Mouse (Mus musculus): ENCODE results near the gene 1700028J19Rik.
"Not testable (repeated sequence)": the region's sequence is repeated elsewhere in the genome, so short reads cannot be mapped to it uniquely, and the experiment has no call there.

1700028J19Rik gene

GRCm38 (mm10) chr7:44249248-44249647 lies 2.8 kb upstream of the 1700028J19Rik start:
- DNase-seq = no peak

GRCm38 (mm10) chr7:44247971-44248370 lies 1.5 kb upstream of the 1700028J19Rik start:
- DNase-seq = no peak

DNA sequence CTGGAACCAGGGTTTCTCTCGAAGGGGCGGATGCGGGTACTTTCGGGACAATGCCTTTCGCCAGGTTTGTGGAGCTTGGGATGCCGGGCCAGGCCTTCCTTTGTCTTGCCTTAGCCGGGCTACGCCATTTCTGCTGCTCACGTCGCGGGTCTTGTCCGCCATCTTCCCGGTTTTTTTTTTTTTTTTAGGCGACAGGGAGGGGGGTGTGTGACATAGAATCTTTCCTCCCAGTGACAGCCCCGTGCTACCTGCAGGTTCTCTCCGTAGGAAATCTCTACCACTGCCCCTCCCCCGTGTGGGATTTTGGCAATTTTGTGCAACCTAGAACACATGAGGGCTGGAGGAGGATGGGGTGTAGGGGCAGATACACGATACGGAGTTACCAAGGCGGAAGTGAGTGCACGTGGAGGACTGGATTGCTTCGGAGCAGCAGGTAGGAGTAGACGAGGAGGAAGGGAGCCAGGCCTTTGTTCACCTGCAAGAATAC lies 532 bp upstream of the 1700028J19Rik start:
- DNase-seq = peak; percentile 85

- no peak for DNase-seq
These were observed 2.4 kb downstream of the 1700028J19Rik start for GRCm38 (mm10) chr7:44244080-44244479.

GRCm38 (mm10) chr7:44241163-44241562 lies 5.3 kb downstream of the 1700028J19Rik start:
- no peak for DNase-seq

GRCm38 (mm10) chr7:44240712-44241111 lies 5.8 kb downstream of the 1700028J19Rik start:
- no peak for DNase-seq

DNA sequence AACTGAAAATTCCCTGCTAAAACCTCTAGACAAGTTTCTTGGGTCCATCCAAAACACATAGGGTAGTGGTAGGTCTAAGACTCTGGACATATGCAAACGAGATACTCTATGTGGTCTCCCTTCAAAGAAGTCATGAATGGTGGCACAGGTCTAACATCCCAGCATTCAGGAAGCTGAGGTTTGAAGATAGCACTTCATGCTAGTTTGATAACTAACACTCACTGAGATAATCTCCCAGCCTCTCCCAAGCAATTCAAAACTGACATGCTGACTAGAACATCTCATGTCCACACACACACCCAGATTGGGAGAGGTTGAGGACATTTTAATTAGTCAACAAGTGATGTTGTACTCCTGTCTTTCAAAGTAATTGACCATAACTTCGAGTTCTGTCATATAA lies 6.6 kb downstream of the 1700028J19Rik start:
- no peak for DNase-seq

- no peak for DNase-seq
These were observed 10.6 kb downstream of the 1700028J19Rik start, which contains the start of gene Gm36864 for GRCm38 (mm10) chr7:44235909-44236308. TSS of gene Gm36864 (plus strand) at chr7:44236177.

DNA sequence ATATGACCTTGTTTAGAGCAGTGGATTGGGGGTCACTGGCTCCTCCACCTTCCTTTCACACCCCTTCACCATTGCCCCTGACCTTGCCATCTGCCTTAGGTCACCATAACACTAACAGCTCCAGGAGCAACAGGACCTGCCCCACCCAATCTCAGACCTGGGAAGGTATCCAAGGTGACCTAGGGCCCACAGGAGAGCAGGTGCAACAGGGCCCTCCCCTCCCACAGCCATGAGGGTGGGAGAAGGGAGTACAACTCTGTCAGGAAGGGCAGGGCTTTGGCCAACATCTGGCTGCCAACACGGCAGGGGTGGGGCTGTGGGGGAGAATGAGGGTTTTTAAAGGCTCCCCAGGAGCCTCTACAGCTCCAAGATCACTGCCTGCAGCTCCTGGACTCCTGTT lies 21.4 kb downstream of the 1700028J19Rik start, which contains the start of gene Klk1:
TSS of gene Klk1 (plus strand) at position 285 of the 400 bp plus-strand sequence.
- no peak for DNase-seq

GRCm38 (mm10) chr7:44222335-44222734 lies 24.2 kb downstream of the 1700028J19Rik start:
- DNase-seq = not testable (repeated sequence)

DNA sequence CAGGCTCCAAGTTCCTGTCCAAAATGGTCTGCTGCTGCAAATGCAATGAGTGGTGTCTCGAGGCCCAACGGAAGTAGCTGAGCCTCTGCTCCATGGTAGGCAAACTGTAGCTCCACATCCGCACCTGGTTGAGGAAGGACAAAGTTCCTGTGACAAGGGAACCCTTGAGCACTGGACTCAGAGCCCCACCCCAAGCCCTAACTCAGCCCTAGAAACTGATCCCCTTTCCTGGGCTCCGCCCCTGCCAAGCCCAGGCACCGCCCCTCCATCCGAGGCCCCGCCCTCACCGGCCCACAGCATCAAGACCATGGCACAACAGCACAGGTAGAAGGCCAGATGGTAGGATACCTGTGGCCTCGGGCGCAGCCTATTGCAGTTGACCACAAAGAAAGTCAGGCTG lies 24.9 kb downstream of the 1700028J19Rik start:
- not testable (repeated sequence) for DNase-seq

DNA sequence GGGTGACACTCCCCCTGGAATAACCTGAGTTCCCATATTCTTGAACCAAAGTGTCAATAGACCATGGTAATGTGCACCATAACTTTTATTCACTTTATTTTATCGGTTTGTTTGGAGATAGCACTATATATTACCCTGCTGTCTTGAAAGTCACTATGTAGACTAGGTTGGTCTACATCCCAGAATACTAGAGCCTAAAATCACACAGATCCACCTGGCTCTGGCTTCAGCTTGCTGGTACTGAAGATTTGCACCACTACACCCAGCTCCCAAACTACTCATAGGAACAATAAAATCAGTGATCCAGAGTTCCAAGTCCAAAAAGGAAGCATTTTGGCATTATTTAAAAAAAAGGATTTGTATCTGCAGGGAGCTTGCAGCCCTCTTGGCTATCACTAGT lies 30.9 kb downstream of the 1700028J19Rik start, which contains the start of gene Klk1b5:
TSS of gene Klk1b5 (plus strand) at position 301 of the 400 bp plus-strand sequence.
- DNase-seq = no peak

DNA sequence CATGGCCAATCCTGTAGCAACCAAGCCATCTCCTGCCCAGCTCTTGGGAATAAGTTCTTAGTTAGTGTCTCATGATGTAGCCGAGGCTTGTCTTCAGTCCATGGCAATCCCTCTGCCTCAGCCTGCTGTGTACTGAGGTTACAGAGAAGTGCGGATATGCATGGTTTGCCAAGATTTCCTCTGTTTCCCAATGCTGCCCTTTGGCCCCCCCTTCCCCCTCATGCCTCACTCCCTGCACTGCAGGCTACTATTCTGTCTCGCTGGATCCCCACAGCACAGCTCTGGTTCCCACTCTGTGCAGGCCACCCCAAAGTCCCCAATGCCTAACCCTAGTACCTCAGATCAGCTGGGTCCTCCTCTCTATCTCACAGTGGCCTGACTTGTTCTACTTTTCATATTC lies 38.2 kb downstream of the 1700028J19Rik start:
- DNase-seq = no peak

GRCm38 (mm10) chr7:44207135-44207534 lies 39.4 kb downstream of the 1700028J19Rik start, which contains the start of gene Klk1b4:
TSS of gene Klk1b4 (plus strand) at chr7:44207435.
- DNase-seq = not testable (repeated sequence)

DNA sequence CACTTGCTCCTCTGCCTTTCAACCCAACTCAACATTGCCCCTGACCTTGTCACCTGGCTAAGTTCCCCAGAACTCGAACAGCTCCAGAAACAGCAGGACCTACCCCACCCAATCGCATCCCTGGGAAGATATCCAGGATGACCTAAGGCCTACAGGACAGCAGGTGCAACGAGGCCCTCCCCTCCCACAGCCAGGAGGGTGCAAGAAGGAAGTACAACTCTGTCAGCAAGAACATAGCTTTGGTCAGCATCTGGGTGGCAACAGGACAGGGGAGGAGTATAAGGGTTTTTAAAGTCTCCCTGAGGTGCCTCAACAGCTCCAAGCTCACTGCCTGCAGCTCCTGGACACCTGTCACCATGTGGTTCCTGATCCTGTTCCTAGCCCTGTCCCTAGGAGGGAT lies 48.6 kb downstream of the 1700028J19Rik start, which contains the start of gene Klk1b3:
TSS of gene Klk1b3 (plus strand) at position 301 of the 400 bp plus-strand sequence.
- no peak for DNase-seq

DNA sequence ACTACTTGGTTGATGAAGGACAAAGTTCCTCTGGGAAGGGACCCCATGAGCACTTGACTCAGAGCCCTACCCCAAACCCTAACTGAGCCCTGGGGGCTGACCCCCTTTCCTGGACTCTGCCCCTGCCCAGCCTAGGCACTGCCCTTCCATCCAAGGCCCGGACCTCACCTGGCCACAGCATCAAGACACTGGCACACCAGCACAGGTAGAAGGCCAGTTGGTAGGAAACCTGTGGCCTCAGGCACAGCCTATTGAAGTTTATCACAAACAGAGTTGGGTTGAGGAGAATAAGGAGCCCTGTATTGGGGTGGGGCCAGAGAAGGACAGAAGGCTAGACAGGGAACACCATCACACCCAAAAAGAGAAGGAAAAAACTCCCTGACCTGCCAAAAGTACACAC lies 53.0 kb downstream of the 1700028J19Rik start:
- not testable (repeated sequence) for DNase-seq

- DNase-seq = not testable (repeated sequence)
These were observed 58.6 kb downstream of the 1700028J19Rik start, which contains the start of gene Klk1b24 for GRCm38 (mm10) chr7:44187936-44188335. TSS of gene Klk1b24 (plus strand) at chr7:44188236.

GRCm38 (mm10) chr7:44186516-44186915 lies 60.0 kb downstream of the 1700028J19Rik start:
- not testable (repeated sequence) for DNase-seq

All from retina, postnatal 1 day (tissue).